Mouse (Mus musculus) liver, adult 2 months (tissue): ENCODE results near the gene Styxl1.

Source experiments
- CTCF ChIP-seq: fragments of 200-500 bp; IDR thresholded peaks from 2 replicates; pipeline ENCODE4 v1.5.1; 2011; ENCODE audit warnings: low read depth, low read length, control low read depth
- POLR2A ChIP-seq: fragments of 200-500 bp; IDR thresholded peaks from 2 replicates; pipeline ENCODE4 v1.6.1; 2011; ENCODE audit warnings: low read length, control low read depth; ENCODE audit not compliant: insufficient read depth; ENCODE audit errors: extremely low read depth

DNA sequence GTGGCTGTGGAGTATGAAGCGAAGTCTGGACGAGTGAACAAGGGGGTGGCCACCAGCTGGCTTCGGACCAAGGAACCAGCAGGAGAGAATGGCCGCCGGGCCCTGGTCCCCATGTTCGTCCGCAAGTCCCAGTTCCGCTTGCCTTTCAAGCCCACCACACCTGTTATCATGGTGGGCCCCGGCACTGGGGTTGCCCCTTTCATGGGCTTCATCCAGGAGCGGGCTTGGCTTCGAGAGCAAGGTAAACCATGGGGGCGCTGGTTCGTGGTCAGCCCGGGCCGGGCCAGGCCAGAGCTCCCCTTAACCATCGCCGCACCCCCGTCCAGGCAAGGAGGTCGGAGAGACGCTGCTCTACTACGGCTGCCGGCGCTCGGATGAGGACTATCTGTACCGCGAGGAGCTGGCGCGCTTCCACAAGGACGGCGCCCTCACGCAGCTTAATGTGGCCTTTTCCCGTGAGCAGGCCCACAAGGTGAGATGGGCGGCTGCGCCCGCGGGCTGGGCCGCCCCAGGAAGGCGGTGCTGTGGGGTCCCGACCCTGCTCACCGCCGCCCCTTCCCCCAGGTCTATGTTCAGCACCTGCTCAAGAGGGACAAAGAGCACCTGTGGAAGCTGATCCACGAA, 44.0 kb downstream of the Styxl1 start:
- no peak for TF ChIP-seq CTCF
- no peak for TF ChIP-seq POLR2A
